Mouse (Mus musculus) ES-Bruce4 (cell line): ENCODE results near the gene Kif14.

Experiments used
- CTCF ChIP-seq: IDR thresholded peaks from one replicate; pipeline ENCODE4 v1.8.1; 2011; ENCODE audit warnings: low read depth, low read length
- EP300 ChIP-seq: IDR thresholded peaks from 2 replicates; pipeline ENCODE4 v1.6.1; 2011; ENCODE audit warnings: low read depth, low read length; ENCODE audit not compliant: insufficient read depth
- POLR2A ChIP-seq: IDR thresholded peaks from one replicate; pipeline ENCODE4 v1.8.1; 2011; ENCODE audit warnings: low read length; ENCODE audit not compliant: insufficient read depth

DNA sequence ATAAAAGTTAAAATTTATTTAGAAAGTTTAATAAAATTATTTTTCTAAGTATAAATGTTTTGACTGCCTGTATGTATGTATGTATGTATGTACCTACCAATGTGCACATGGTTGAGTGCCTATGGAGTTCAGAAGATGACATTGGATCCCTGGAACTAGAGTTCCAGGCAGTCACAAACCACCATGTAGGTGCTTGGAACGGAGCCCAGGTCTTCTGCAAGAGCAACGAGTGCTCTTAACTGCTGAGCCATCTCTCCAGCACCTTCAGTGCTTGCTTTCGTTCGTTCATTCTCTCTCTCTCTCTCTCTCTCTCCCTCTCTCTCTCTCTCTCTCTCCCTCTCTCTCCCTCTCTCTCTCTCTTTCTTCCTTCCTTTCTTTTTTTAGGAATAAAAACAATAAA, 18.8 kb upstream of the Kif14 start:
- TF ChIP-seq POLR2A (no peak), CTCF (no peak), EP300 (no peak)
